Mouse (Mus musculus) liver, embryonic 14.5 days (tissue): ENCODE data around the gene Cyp46a1.

Source experiments
- CTCF ChIP-seq: IDR thresholded peaks from 2 replicates; pipeline ENCODE4 v1.5.1; 2016; ENCODE audit warnings: antibody characterized with exemption, low read depth, control low read depth
- EP300 ChIP-seq: IDR thresholded peaks from 2 replicates; pipeline ENCODE4 v1.6.1; 2016; ENCODE audit warnings: antibody characterized with exemption, low read depth

DNA sequence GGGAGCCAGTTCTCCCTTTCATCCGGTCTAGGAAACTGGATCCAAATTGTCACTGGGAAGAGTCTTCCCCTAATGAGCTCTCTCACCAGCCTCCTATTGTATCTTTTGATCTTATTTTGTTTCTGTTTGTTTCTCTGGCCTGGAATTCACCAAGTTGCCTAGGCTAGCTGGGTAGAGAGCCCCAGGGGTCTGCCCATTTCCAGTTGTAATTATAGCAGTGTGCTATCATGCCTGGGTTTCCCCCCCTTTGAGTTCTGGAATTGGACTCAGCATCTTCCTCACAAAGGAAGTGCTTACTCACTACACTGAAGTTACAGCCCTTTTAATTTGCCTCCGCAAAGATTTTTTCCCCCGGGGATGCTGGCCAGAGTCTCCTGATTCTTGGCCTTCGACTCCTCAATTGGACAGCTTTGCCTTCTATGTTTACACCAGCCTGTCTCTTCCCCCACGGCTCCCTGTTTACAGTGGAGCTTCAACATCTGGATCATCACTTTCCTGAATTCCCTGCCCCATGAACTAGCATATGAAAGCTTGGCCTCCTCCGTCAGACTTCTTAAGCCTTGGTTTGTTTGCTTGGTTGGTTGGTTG lies 30.3 kb upstream of the Cyp46a1 start:
- TF ChIP-seq EP300: no peak
- TF ChIP-seq CTCF: no peak
